Mouse (Mus musculus) small intestine, adult 2 months (tissue): Measurements from ENCODE around the gene Ppm1h.

ENCODE experiments used
- CTCF ChIP-seq: fragments of 200-500 bp; IDR thresholded peaks from 2 replicates; pipeline ENCODE4 v1.5.1; 2012; ENCODE audit warnings: low read depth, mild to moderate bottlenecking, control low read depth, inconsistent platforms, low read length, moderate library complexity, mixed read lengths; ENCODE audit not compliant: insufficient replicate concordance, insufficient read length; ENCODE audit errors: extremely low read depth
- POLR2A ChIP-seq: fragments of 200-500 bp; IDR thresholded peaks from 2 replicates; pipeline ENCODE4 v1.6.1; 2012; ENCODE audit warnings: low read depth, mild to moderate bottlenecking, control low read depth, inconsistent platforms, low read length, moderate library complexity

GRCm38 (mm10) chr10:122738526-122738925 is 60.0 kb downstream of the Ppm1h start:
- no peak for TF ChIP-seq POLR2A
- no peak for TF ChIP-seq CTCF
